ENCODE assay signal across 10 mouse cellular contexts in genomic region chr7:63934530-63934929, GRCm38 (mm10). TPM values are rescaled to one million over a fixed set of nuclear protein-coding genes. Genes with fewer than 3 reads are reported as not detected.
DNase-seq lines count a peak whose midpoint lies in the region; ATAC-seq lines count a peak whose summit lies in the region.
"Had no signal": no experiment of that assay in that cellular context is flagged by ENCODE, and none has a peak within 500 bp of the region (broad histone marks: within the 10 kb centered on the region; RNA-seq: fewer than 3 reads in every experiment).

No protein-coding gene starts in this region.

- DNase-seq in hindbrain, embryonic 10.5 days (ENCODE audit: low spot score) = no peak
- DNase-seq in hindbrain, embryonic 11.5 days (ENCODE audit: low spot score) = no peak
- DNase-seq in midbrain, embryonic 14.5 days = no peak
- no peak for DNase-seq in layer of hippocampus, adult 18-20 months (ENCODE audit: low spot score in 2 of 2)
- no peak for DNase-seq in lung, postnatal 14 days
- no peak for DNase-seq in right cerebral cortex, postnatal 25 days
- DNase-seq: gastrocnemius, postnatal 36 days; lung, postnatal 10 days had no signal

- no peaks in the 10 kb centered on the region for H3K27me3 ChIP-seq in hindbrain, embryonic 10.5 days (ENCODE audit: insufficient read depth, poor library complexity, severe bottlenecking)
- H3K27me3 ChIP-seq in hindbrain, embryonic 11.5 days (ENCODE audit: control insufficient read depth, insufficient read depth, low read length) = no peaks in the 10 kb centered on the region
- H3K27me3 ChIP-seq in heart, embryonic 12.5 days (replicated peaks) = no peaks in the 10 kb centered on the region
- H3K27me3 ChIP-seq in midbrain, embryonic 14.5 days (ENCODE audit: control insufficient read depth, insufficient read depth, low read length) = no peaks in the 10 kb centered on the region

- H3K4me3 ChIP-seq in hindbrain, embryonic 10.5 days = 0 out of 2 replicates have a peak overlapping the region, but pooled peaks have one; percentile 7
- H3K4me3 ChIP-seq in hindbrain, embryonic 11.5 days (ENCODE audit: low read depth, low read length) = no peak overlapping the region
- peak overlapping the region; percentile 80 for H3K4me3 ChIP-seq in brown adipose tissue, adult 24 weeks (ENCODE audit: insufficient read depth, low read depth, low read length)
- no peak overlapping the region for H3K4me3 ChIP-seq in heart, embryonic 12.5 days
- H3K4me3 ChIP-seq in midbrain, embryonic 14.5 days (replicated peaks; ENCODE audit: low read depth, low read length) = no peak overlapping the region

- no peaks in the 10 kb centered on the region for H3K36me3 ChIP-seq in hindbrain, embryonic 10.5 days
- H3K36me3 ChIP-seq in hindbrain, embryonic 11.5 days (ENCODE audit: control insufficient read depth, insufficient read depth, low read length) = no peaks in the 10 kb centered on the region
- H3K36me3 ChIP-seq in heart, embryonic 12.5 days = no peaks in the 10 kb centered on the region
- no peaks in the 10 kb centered on the region for H3K36me3 ChIP-seq in midbrain, embryonic 14.5 days (ENCODE audit: control insufficient read depth, insufficient read depth, low read length)

- H3K4me1 ChIP-seq in hindbrain, embryonic 10.5 days (replicated peaks) = peaks cover 39% of the 10 kb centered on the region
- H3K4me1 ChIP-seq in hindbrain, embryonic 11.5 days (replicated peaks; ENCODE audit: control insufficient read depth, insufficient read depth, low read length) = no peaks in the 10 kb centered on the region; the same call in none of the 2 replicates
- peaks cover 39% of the 10 kb centered on the region for H3K4me1 ChIP-seq in brown adipose tissue, adult 24 weeks (ENCODE audit: control insufficient read depth, insufficient read depth, insufficient read length, low read length)
- peaks cover 28% of the 10 kb centered on the region for H3K4me1 ChIP-seq in heart, embryonic 12.5 days (replicated peaks)
- peaks cover 17% of the 10 kb centered on the region for H3K4me1 ChIP-seq in midbrain, embryonic 14.5 days (ENCODE audit: control insufficient read depth, insufficient read depth, low read length)

- no peak for ATAC-seq in hindbrain, embryonic 11.5 days (ENCODE audit: low FRiP score)
- ATAC-seq in heart, embryonic 12.5 days (ENCODE audit: insufficient number of reproducible peaks, low FRiP score) = no peak
- ATAC-seq in midbrain, embryonic 14.5 days (ENCODE audit: low FRiP score, low TSS enrichment) = no peak

- H3K27ac ChIP-seq in hindbrain, embryonic 10.5 days = no peak overlapping the region
- H3K27ac ChIP-seq in hindbrain, embryonic 11.5 days (ENCODE audit: low read depth, low read length) = no peak overlapping the region
- peak overlapping the region; percentile 74 for H3K27ac ChIP-seq in brown adipose tissue, adult 24 weeks (replicated peaks; ENCODE audit: low read depth, low read length)
- H3K27ac ChIP-seq in heart, embryonic 12.5 days (ENCODE audit: poor library complexity, severe bottlenecking) = no peak overlapping the region
- no peak overlapping the region for H3K27ac ChIP-seq in midbrain, embryonic 14.5 days (replicated peaks; ENCODE audit: low read depth, low read length)

- no peak overlapping the region for H3K9ac ChIP-seq in hindbrain, embryonic 11.5 days (ENCODE audit: low read depth, low read length)
- peak overlapping the region; percentile 43; the same call in 1 of the 2 replicates for H3K9ac ChIP-seq in heart, embryonic 12.5 days
- H3K9ac ChIP-seq in midbrain, embryonic 14.5 days (replicated peaks; ENCODE audit: low read length) = no peak overlapping the region

- 72% methylated on average over 1 of the region's 1 CpGs for WGBS in hindbrain, embryonic 10.5 days
- 58% methylated on average over 1 of the region's 1 CpGs for WGBS in hindbrain, embryonic 11.5 days
- WGBS in heart, embryonic 12.5 days = 42% methylated on average over 1 of the region's 1 CpGs
- WGBS in midbrain, embryonic 14.5 days = 63% methylated on average over 1 of the region's 1 CpGs

- H3K4me2 ChIP-seq in hindbrain, embryonic 11.5 days (replicated peaks; ENCODE audit: low read depth, low read length) = no peak overlapping the region
- no peak overlapping the region for H3K4me2 ChIP-seq in heart, embryonic 12.5 days
- H3K4me2 ChIP-seq in midbrain, embryonic 14.5 days (ENCODE audit: low read length) = peak overlapping the region; percentile 92

- no peaks in the 10 kb centered on the region for H3K9me3 ChIP-seq in hindbrain, embryonic 10.5 days
- H3K9me3 ChIP-seq in hindbrain, embryonic 11.5 days (ENCODE audit: control insufficient read depth, low read length) = no peaks in the 10 kb centered on the region
- H3K9me3 ChIP-seq in heart, embryonic 12.5 days (replicated peaks) = no peaks in the 10 kb centered on the region
- no peaks in the 10 kb centered on the region for H3K9me3 ChIP-seq in midbrain, embryonic 14.5 days (ENCODE audit: control insufficient read depth, low read length)

RNA-seq across cellular contexts. Expression of gene Klf13, which starts 4.2 kb away (rescaled TPM):
- 31.7 and 33.4 TPM in 2 replicates for polyA plus RNA-seq in hindbrain, embryonic 10.5 days (2016; fragmentation: Nextera tagmentation; extraction: Ambion mirVana)
- polyA plus RNA-seq in hindbrain, embryonic 11.5 days (2014; fragmentation: Nextera tagmentation; extraction: Ambion mirVana) = 30.4 and 35.4 TPM in 2 replicates
- polyA plus RNA-seq in brown adipose tissue, adult 24 weeks (2012; ENCODE audit: insufficient read depth, insufficient read length, missing spikeins) = 13.6 and 24.0 TPM in 2 replicates
- polyA plus RNA-seq in heart, embryonic 12.5 days (2016; fragmentation: Nextera tagmentation; extraction: Ambion mirVana) = 16.7 and 17.4 TPM in 2 replicates
- polyA plus RNA-seq in midbrain, embryonic 14.5 days (2014; fragmentation: Nextera tagmentation; extraction: Ambion mirVana) = 20.5 and 24.9 TPM in 2 replicates
- 100 to 1,000 TPM; 202 to 217 TPM for total RNA-seq in layer of hippocampus, adult 18-20 months (2021)

RNA-seq across cellular contexts. Expression of gene E030018B13Rik, which starts 17.9 kb away (rescaled TPM):
- polyA plus RNA-seq in hindbrain, embryonic 10.5 days (2016; fragmentation: Nextera tagmentation; extraction: Ambion mirVana) = not detected in 2 replicates
- 0.28 TPM in 1 of 2 replicates, not detected in the other for polyA plus RNA-seq in hindbrain, embryonic 11.5 days (2014; fragmentation: Nextera tagmentation; extraction: Ambion mirVana)
- not detected in 2 replicates for polyA plus RNA-seq in brown adipose tissue, adult 24 weeks (2012; ENCODE audit: insufficient read depth, insufficient read length, missing spikeins)
- polyA plus RNA-seq in heart, embryonic 12.5 days (2016; fragmentation: Nextera tagmentation; extraction: Ambion mirVana) = not detected in 2 replicates
- polyA plus RNA-seq in midbrain, embryonic 14.5 days (2014; fragmentation: Nextera tagmentation; extraction: Ambion mirVana) = not detected in 2 replicates
- not detected for total RNA-seq in layer of hippocampus, adult 18-20 months (2021)
- total RNA-seq: gastrocnemius, postnatal 36 days had no signal

Comparison
In these comparisons a context has a peak if more than half of its experiments do, and no peak if none do; other contexts are left out.
1. H3K4me3 ChIP-seq: peak in hindbrain, embryonic 10.5 days (single experiment) and brown adipose tissue, adult 24 weeks (single experiment); none in hindbrain, embryonic 11.5 days (single experiment), heart, embryonic 12.5 days (single experiment) and midbrain, embryonic 14.5 days (single experiment).